12 mouse cellular contexts compared by ENCODE assay signal in genomic region chr6:85132794-85133193, GRCm38 (mm10). TPM values are rescaled to one million over a fixed set of nuclear protein-coding genes. Genes with fewer than 3 reads are reported as not detected.
DNase-seq lines count a peak whose midpoint lies in the region; ATAC-seq and TF ChIP-seq lines count a peak whose summit lies in the region.
"Not testable (repeated sequence)": the region's sequence is repeated elsewhere in the genome, so short reads cannot be mapped to it uniquely, and the experiment has no call there.
"Had no signal": no experiment of that assay in that cellular context is flagged by ENCODE, and none has a peak within 500 bp of the region (broad histone marks: within the 10 kb centered on the region; RNA-seq: fewer than 3 reads in every experiment).

No protein-coding gene starts in this region.

- not testable (repeated sequence) for TF ChIP-seq POLR2A in kidney, adult 2 months (IDR thresholded peaks at IDR 0.05; ENCODE audit: low read depth, low read length)

- not testable (repeated sequence) for H3K4me3 ChIP-seq in forebrain, embryonic 14.5 days (ENCODE audit: low read depth, low read length); kidney, adult 2 months (ENCODE audit: insufficient read depth, low read depth, low read length); left cerebral cortex, adult 2 months

- peak; percentile 57 for DNase-seq in NIH3T3 (ENCODE audit: low read depth)
- DNase-seq in cerebellum, adult 18-20 months: peak; percentile 39 to 55
- peak; percentile 29 for DNase-seq in forebrain, embryonic 14.5 days (ENCODE audit: low spot score)
- DNase-seq in kidney, adult 2 months: peak; percentile 42
- peak; percentile 45 for DNase-seq in left cerebral cortex, adult 2 months (ENCODE audit: extremely low spot score in 1 of 2, low spot score in 2 of 2)
- DNase-seq in lung, postnatal 36 days: peak; percentile 33
- DNase-seq in right cerebral cortex, postnatal 4 days: peak; percentile 56
- peak; percentile 27 for DNase-seq in urinary bladder, postnatal 25 days (ENCODE audit: low spot score)

- WGBS in forebrain, embryonic 14.5 days: 26% methylated on average over 3 of the region's 3 CpGs
- 42% methylated on average over 3 of the region's 3 CpGs for WGBS in kidney, adult 2 months

- not testable (repeated sequence) for H3K9me3 ChIP-seq in forebrain, embryonic 14.5 days (replicated peaks; ENCODE audit: control insufficient read depth, low read length)

- H3K27ac ChIP-seq in forebrain, embryonic 14.5 days (ENCODE audit: low read depth, low read length); kidney, adult 2 months (ENCODE audit: insufficient read depth, low read depth, low read length); left cerebral cortex, adult 2 months: not testable (repeated sequence)

- intact Hi-C loops in left cerebral cortex, adult 2 months (cut with DNase I): loop anchor here (1.0 kb wide), 1 partner anchor 95 kb away; no protein-coding TSS in a partner anchor

- TF ChIP-seq CTCF in kidney, adult 2 months (conservative IDR thresholded peaks at IDR 0.05; ENCODE audit: insufficient read depth, insufficient read length, low read depth, low read length): peak; percentile 38; the same call in 1 of the 2 replicates
- TF ChIP-seq CTCF in left cerebral cortex, adult 2 months (IDR thresholded peaks at IDR 0.05): peak; percentile 62

- not testable (repeated sequence) for ATAC-seq in forebrain, embryonic 14.5 days

- not testable (repeated sequence) for H3K9ac ChIP-seq in forebrain, embryonic 14.5 days (ENCODE audit: low read length)

- not testable (repeated sequence) for H3K27me3 ChIP-seq in forebrain, embryonic 14.5 days (replicated peaks; ENCODE audit: control insufficient read depth, insufficient read depth, low read length); kidney, adult 2 months (replicated peaks; ENCODE audit: control insufficient read depth, insufficient read depth, low read length)

- not testable (repeated sequence) for H3K4me2 ChIP-seq in forebrain, embryonic 14.5 days (ENCODE audit: low read length)

- H3K36me3 ChIP-seq in forebrain, embryonic 14.5 days (ENCODE audit: control insufficient read depth, insufficient read depth, low read length); kidney, adult 2 months (ENCODE audit: control insufficient read depth, insufficient read depth, low read length): not testable (repeated sequence)

- not testable (repeated sequence) for H3K4me1 ChIP-seq in forebrain, embryonic 14.5 days (ENCODE audit: control insufficient read depth, insufficient read depth, low read length); kidney, adult 2 months (ENCODE audit: control insufficient read depth, insufficient read depth, low read length)

RNA-seq across cellular contexts. Expression of gene Spr, which starts 4.8 kb away (rescaled TPM):
- 57.6 and 59.4 TPM in 2 replicates for polyA plus RNA-seq in forebrain, embryonic 14.5 days (2014; fragmentation: Nextera tagmentation; extraction: Ambion mirVana)
- 65.7 and 79.7 TPM in 2 replicates for polyA plus RNA-seq in kidney, adult 2 months (2012; rRNA removed)
- total RNA-seq in left cerebral cortex, adult 2 months (2021): 10 to 100 TPM; 40.8 to 41.6 TPM

RNA-seq across cellular contexts. Expression of gene Emx1, which starts 54.4 kb away (rescaled TPM):
- polyA plus RNA-seq in forebrain, embryonic 14.5 days (2014; fragmentation: Nextera tagmentation; extraction: Ambion mirVana): 61.3 and 68.6 TPM in 2 replicates
- 62.8 and 79.7 TPM in 2 replicates for polyA plus RNA-seq in kidney, adult 2 months (2012; rRNA removed)
- total RNA-seq in left cerebral cortex, adult 2 months (2021): 10 to 100 TPM; 32.8 to 40.1 TPM
- total RNA-seq: adrenal gland, adult 18-20 months; common myeloid progenitor, adult 5-6 weeks; gastrocnemius, postnatal 4 days; hematopoietic stem cell, adult 5-6 weeks had no signal
